Mouse (Mus musculus) lung, adult 18-20 months (tissue): ENCODE measurements at regions not wholly inside any gene's neighbourhood (a gene's known extent, or its start where the extent isn't known, plus 50 kb on each side); places are given as distances from the start of the nearest gene placed in this dataset.
A peak's percentile ranks its signal among the peaks of the same experiment; 100 is the strongest.

Experiments
- DNase-seq, 2 experiments: peaks; one replicate each; pipeline ENCODE4 v3.0.0; 2022; ENCODE audit warnings: mixed read lengths in 2 of 2

- no peak for DNase-seq
Measured at GRCm38 (mm10) chr5:54178966-54179547, 180.8 kb downstream of the Stim2 start.

- peak; percentile 54 to 60 for DNase-seq
Measured at GRCm38 (mm10) chr5:54180192-54180611, 181.9 kb downstream of the Stim2 start.

GRCm38 (mm10) chr5:54180640-54181326 is 182.5 kb downstream of the Stim2 start:
- DNase-seq = no peak

GRCm38 (mm10) chr5:54181327-54181863 is 183.1 kb downstream of the Stim2 start:
- DNase-seq = no peak

GRCm38 (mm10) chr5:54182754-54183153 is 184.5 kb downstream of the Stim2 start:
- no peak for DNase-seq

- no peak for DNase-seq
Measured at GRCm38 (mm10) chr5:54185662-54186061, 187.4 kb downstream of the Stim2 start.

GRCm38 (mm10) chr5:54186076-54186676 is 187.9 kb downstream of the Stim2 start:
- DNase-seq = peak; percentile 22 to 25

- DNase-seq = no peak
Measured at GRCm38 (mm10) chr5:54191688-54192087, 193.4 kb downstream of the Stim2 start.

GRCm38 (mm10) chr5:54194846-54195245 is 196.5 kb downstream of the Stim2 start:
- DNase-seq = no peak

- DNase-seq = peak in 1 of 2 experiments; percentile 23
Measured at GRCm38 (mm10) chr5:54200032-54200431, 201.7 kb downstream of the Stim2 start.

- DNase-seq = no peak
Measured at GRCm38 (mm10) chr5:54200587-54200986, 202.3 kb downstream of the Stim2 start.

GRCm38 (mm10) chr5:54211457-54211856 is 213.2 kb downstream of the Stim2 start:
- DNase-seq = no peak

GRCm38 (mm10) chr5:54212038-54212589 is 213.8 kb downstream of the Stim2 start:
- DNase-seq = no peak

GRCm38 (mm10) chr5:54225031-54225430 is 226.7 kb downstream of the Stim2 start:
- no peak for DNase-seq

- DNase-seq = no peak
Measured at GRCm38 (mm10) chr5:54234580-54234979, 236.3 kb downstream of the Stim2 start.

GRCm38 (mm10) chr5:54235226-54235625 is 236.9 kb downstream of the Stim2 start:
- no peak for DNase-seq

GRCm38 (mm10) chr5:54237226-54237625 is 238.9 kb downstream of the Stim2 start:
- DNase-seq = no peak

- DNase-seq = no peak
Measured at GRCm38 (mm10) chr5:54238646-54239167, 240.4 kb downstream of the Stim2 start.

GRCm38 (mm10) chr5:54239586-54239985 is 241.3 kb downstream of the Stim2 start:
- no peak for DNase-seq

- no peak for DNase-seq
Measured at GRCm38 (mm10) chr5:54241169-54241917, 243.0 kb downstream of the Stim2 start.

- DNase-seq = no peak
Measured at GRCm38 (mm10) chr5:54242126-54242525, 243.8 kb downstream of the Stim2 start.

- DNase-seq = no peak
Measured at GRCm38 (mm10) chr5:54252038-54252437, 253.7 kb downstream of the Stim2 start.

GRCm38 (mm10) chr5:54254005-54254404 is 255.7 kb downstream of the Stim2 start:
- DNase-seq = no peak
